Mouse (Mus musculus) cerebellum, adult 2 months (tissue): Measurements from ENCODE around the gene Afap1l2.

Source experiments
- CTCF ChIP-seq: fragments of 200-500 bp; IDR thresholded peaks from 2 replicates; pipeline ENCODE4 v1.5.1; 2011; ENCODE audit warnings: low read depth, mild to moderate bottlenecking, control low read depth, low read length, moderate library complexity, borderline replicate concordance; ENCODE audit not compliant: insufficient read depth
- POLR2A ChIP-seq: fragments of 200-500 bp; IDR thresholded peaks from 2 replicates; pipeline ENCODE4 v1.6.1; 2011; ENCODE audit warnings: low read length, control low read depth, borderline replicate concordance; ENCODE audit not compliant: insufficient read depth

DNA sequence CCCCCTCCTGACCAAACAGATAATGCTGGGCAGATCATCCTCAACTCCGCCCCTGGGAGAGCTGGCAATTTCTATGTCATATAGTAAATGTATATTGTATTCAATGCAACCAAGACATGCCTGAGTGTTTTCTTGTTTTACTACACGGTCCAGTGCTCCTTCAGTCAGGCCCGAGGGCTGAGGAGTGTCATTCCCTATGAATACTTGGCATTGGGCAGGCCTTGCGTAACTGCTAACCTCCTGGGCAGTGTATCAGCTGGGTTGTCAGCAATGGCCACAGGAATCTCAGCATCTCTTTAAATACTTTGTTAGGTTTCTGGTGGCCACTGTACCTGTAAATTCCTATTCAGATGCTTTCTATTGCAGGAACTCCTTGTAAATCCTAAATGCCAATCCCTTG, 13.4 kb downstream of the Afap1l2 start:
- TF ChIP-seq POLR2A (no peak), CTCF (no peak)
